Mouse (Mus musculus) stomach, embryonic 14.5 days (tissue): Measurements from ENCODE around the gene Rusc2. TPM values are rescaled to one million over a fixed set of nuclear protein-coding genes. Genes with fewer than 3 reads are reported as not detected.

ENCODE experiments used
- ATAC-seq: fragments of 200-750 bp; cut with Nextera tagmentation; 2 replicates; pipeline ENCODE4 v1.8.0; 2017; ENCODE audit warnings: low read depth, moderate TSS enrichment; ENCODE audit not compliant: insufficient number of reproducible peaks, insufficient read depth, low FRiP score
- H3K27ac ChIP-seq: fragments of 300-500 bp; sonication (generic); 2 replicates; pipeline ENCODE4 v1.5.1; 2014; ENCODE audit warnings: mild to moderate bottlenecking, low read length, moderate library complexity, mixed read lengths
- H3K27me3 ChIP-seq: fragments of 300-500 bp; sonication (generic); 2 replicates; pipeline ENCODE4 v1.6.1; 2014; ENCODE audit warnings: low read length, control low read depth, mixed read lengths; ENCODE audit not compliant: control insufficient read depth, insufficient read depth
- H3K36me3 ChIP-seq: fragments of 300-500 bp; sonication (generic); 2 replicates; pipeline ENCODE4 v1.6.1; 2014; ENCODE audit warnings: mild to moderate bottlenecking, control low read depth, low read length, moderate library complexity, mixed read lengths; ENCODE audit not compliant: control insufficient read depth, insufficient read depth
- H3K4me1 ChIP-seq: fragments of 300-500 bp; sonication (generic); 2 replicates; pipeline ENCODE4 v1.6.1; 2014; ENCODE audit warnings: low read length, control low read depth, mixed read lengths; ENCODE audit not compliant: control insufficient read depth, insufficient read depth
- H3K4me2 ChIP-seq: fragments of 300-500 bp; sonication (generic); replicated peaks from 2 replicates; pipeline ENCODE4 v1.6.1; 2014; ENCODE audit warnings: low read depth, low read length, control low read depth
- H3K4me3 ChIP-seq: fragments of 300-500 bp; sonication (generic); 2 replicates; pipeline ENCODE4 v1.5.1; 2014; ENCODE audit warnings: low read depth, low read length, control low read depth
- H3K9ac ChIP-seq: fragments of 300-500 bp; sonication (generic); replicated peaks from 2 replicates; pipeline ENCODE4 v1.6.1; 2014; ENCODE audit warnings: low read depth, mild to moderate bottlenecking, control low read depth, low read length, moderate library complexity, mixed read lengths
- H3K9me3 ChIP-seq: fragments of 300-500 bp; sonication (generic); 2 replicates; pipeline ENCODE4 v1.6.1; 2016; ENCODE audit warnings: low read depth, low read length, control low read depth; ENCODE audit not compliant: control insufficient read depth
- whole genome bisulfite sequencing: fragments of 180-500 bp; shearing (Covaris S2); extraction: QIAGEN DNeasy Blood & Tissue Kit; methylation state at CpG from one replicate; pipeline ENCODE4 v1.1.7; 2014; 5-methylcytosine and 5-hydroxymethylcytosine counted together
- polyA plus RNA-seq: library from polyadenylated mRNA; unstranded; fragments of >200 nt; fragmentation: Nextera tagmentation; extraction: Ambion mirVana; gene quantifications from 2 replicates; pipeline ENCODE4 v1.2.1, GENCODE M21; 2014

Rusc2 gene
- polyA plus RNA-seq, 1 experiment from 2014 or later = 12.4 TPM

- Histone ChIP-seq H3K27ac (no peak overlapping the region), H3K27me3 (no peaks in the 10 kb centered on the region), H3K9me3 (no peaks in the 10 kb centered on the region), H3K4me2 (peak overlapping the region; percentile 74), H3K9ac (0 out of 2 replicates have a peak overlapping the region, but pooled peaks have one; percentile 54), H3K4me3 (peak overlapping the region; percentile 64), H3K4me1 (peaks cover 4% of the 10 kb centered on the region; the same call in 1 of the 2 replicates), H3K36me3 (no peaks in the 10 kb centered on the region)
- 32% methylated on average over 10 of the region's 10 CpGs for WGBS
- no peak for ATAC-seq
Measured at GRCm38 (mm10) chr4:43380951-43381350, 828 bp upstream of the Rusc2 start.

- Histone ChIP-seq H3K4me1 (peaks cover 4% of the 10 kb centered on the region; the same call in 1 of the 2 replicates), H3K36me3 (no peaks in the 10 kb centered on the region), H3K27me3 (no peaks in the 10 kb centered on the region), H3K4me2 (peak overlapping the region; percentile 74), H3K9me3 (no peaks in the 10 kb centered on the region), H3K4me3 (peak overlapping the region; percentile 64), H3K27ac (no peak overlapping the region), H3K9ac (peak overlapping the region; percentile 54)
- ATAC-seq = peak; percentile 56
- 7% methylated on average over 29 of the region's 33 CpGs for WGBS
Measured at GRCm38 (mm10) chr4:43382155-43383020, 609 bp downstream of the Rusc2 start.

- Histone ChIP-seq H3K4me3 (no peak overlapping the region), H3K27ac (no peak overlapping the region), H3K4me1 (peaks cover 4% of the 10 kb centered on the region; the same call in 1 of the 2 replicates), H3K27me3 (no peaks in the 10 kb centered on the region), H3K36me3 (no peaks in the 10 kb centered on the region), H3K4me2 (no peak overlapping the region), H3K9ac (no peak overlapping the region), H3K9me3 (no peaks in the 10 kb centered on the region)
- 71% methylated on average over 11 of the region's 11 CpGs for WGBS
- no peak for ATAC-seq
Measured at GRCm38 (mm10) chr4:43383246-43384082, 1.7 kb downstream of the Rusc2 start.

- Histone ChIP-seq H3K9me3 (no peaks in the 10 kb centered on the region), H3K27ac (no peak overlapping the region), H3K4me3 (no peak overlapping the region), H3K36me3 (no peaks in the 10 kb centered on the region), H3K9ac (no peak overlapping the region), H3K4me1 (peaks cover 4% of the 10 kb centered on the region; the same call in 1 of the 2 replicates), H3K4me2 (no peak overlapping the region), H3K27me3 (no peaks in the 10 kb centered on the region)
- no peak for ATAC-seq
- WGBS = 86% methylated on average over 5 of the region's 5 CpGs
Measured at GRCm38 (mm10) chr4:43384083-43384460, 2.3 kb downstream of the Rusc2 start.

GRCm38 (mm10) chr4:43384541-43384940 lies 2.8 kb downstream of the Rusc2 start:
- ATAC-seq = no peak
- no peak overlapping the region for H3K9ac ChIP-seq
- 83% methylated on average over 3 of the region's 3 CpGs for WGBS
- no peak overlapping the region for H3K27ac ChIP-seq
- H3K4me3 ChIP-seq = no peak overlapping the region
- no peaks in the 10 kb centered on the region for H3K36me3 ChIP-seq
- H3K27me3 ChIP-seq = no peaks in the 10 kb centered on the region
- no peak overlapping the region for H3K4me2 ChIP-seq
- H3K4me1 ChIP-seq = peaks cover 4% of the 10 kb centered on the region; the same call in 1 of the 2 replicates
- H3K9me3 ChIP-seq = no peaks in the 10 kb centered on the region

- no peak overlapping the region for H3K4me2 ChIP-seq
Measured at GRCm38 (mm10) chr4:43386932-43387331, 5.2 kb downstream of the Rusc2 start.

GRCm38 (mm10) chr4:43389390-43389789 lies 7.6 kb downstream of the Rusc2 start:
- no peak overlapping the region for H3K4me3 ChIP-seq
- 82% methylated on average over 2 of the region's 2 CpGs for WGBS

More at GRCm38 (mm10) chr4:43386932-43387331, 5.2 kb downstream of the Rusc2 start:
- Histone ChIP-seq H3K4me1 (0 out of 2 replicates have a peak, but pooled peaks cover 4% of the 10 kb centered on the region), H3K4me3 (no peak overlapping the region), H3K27ac (no peak overlapping the region), H3K27me3 (no peaks in the 10 kb centered on the region), H3K36me3 (no peaks in the 10 kb centered on the region), H3K9ac (no peak overlapping the region), H3K9me3 (no peaks in the 10 kb centered on the region)
- no peak for ATAC-seq

GRCm38 (mm10) chr4:43389845-43390440 lies 8.2 kb downstream of the Rusc2 start:
- no peak overlapping the region for H3K27ac ChIP-seq
- ATAC-seq = no peak

More at GRCm38 (mm10) chr4:43389390-43389789, 7.6 kb downstream of the Rusc2 start:
- Histone ChIP-seq H3K27ac (no peak overlapping the region), H3K36me3 (no peaks in the 10 kb centered on the region), H3K4me2 (no peak overlapping the region), H3K9ac (no peak overlapping the region), H3K27me3 (no peaks in the 10 kb centered on the region), H3K4me1 (peaks cover 7% of the 10 kb centered on the region), H3K9me3 (no peaks in the 10 kb centered on the region)
- no peak for ATAC-seq

More at GRCm38 (mm10) chr4:43389845-43390440, 8.2 kb downstream of the Rusc2 start:
- Histone ChIP-seq H3K27me3 (no peaks in the 10 kb centered on the region), H3K4me1 (peaks cover 13% of the 10 kb centered on the region), H3K36me3 (no peaks in the 10 kb centered on the region), H3K4me3 (no peak overlapping the region), H3K4me2 (no peak overlapping the region), H3K9ac (no peak overlapping the region), H3K9me3 (no peaks in the 10 kb centered on the region)
- WGBS = 61% methylated on average over 9 of the region's 9 CpGs
